Mouse (Mus musculus): ENCODE data around the gene Acta1. TPM values are rescaled to one million over a fixed set of nuclear protein-coding genes. Genes with fewer than 3 reads are reported as not detected.

Acta1 gene
- polyA plus RNA-seq, 1 experiment from 2014 or later, result 18.7 TPM

GRCm38 (mm10) chr8:123882412-123882811 is 12.1 kb downstream of the Acta1 start:
- Histone ChIP-seq H3K9me3 (no peaks in the 10 kb centered on the region), H3K4me3 (replicated peaks) (no peak overlapping the region), H3K9ac (no peak overlapping the region), H3K27ac (no peak overlapping the region), H3K4me2 (no peak overlapping the region), H3K36me3 (no peaks in the 10 kb centered on the region), H3K4me1 (0 out of 2 replicates have a peak, but pooled peaks cover 6% of the 10 kb centered on the region), H3K27me3 (replicated peaks) (peaks cover 6% of the 10 kb centered on the region; the same call in 1 of the 2 replicates)
- no peak for ATAC-seq (ENCODE audit: insufficient read depth, low FRiP score, low read depth)
- WGBS, result 55% methylated on average over 2 of the region's 2 CpGs

- ATAC-seq (ENCODE audit: insufficient read depth, low FRiP score, low read depth), result no peak
- H3K36me3 ChIP-seq, result no peaks in the 10 kb centered on the region
- H3K4me1 ChIP-seq, result 0 out of 2 replicates have a peak, but pooled peaks cover 6% of the 10 kb centered on the region
- H3K9me3 ChIP-seq, result no peaks in the 10 kb centered on the region
- no peaks in the 10 kb centered on the region for H3K27me3 ChIP-seq (replicated peaks)
- no peak overlapping the region for H3K9ac ChIP-seq
- no peak overlapping the region for H3K4me2 ChIP-seq
- H3K27ac ChIP-seq, result no peak overlapping the region
- 31% methylated on average over 4 of the region's 4 CpGs for WGBS
- no peak overlapping the region for H3K4me3 ChIP-seq (replicated peaks)
These were observed 13.7 kb downstream of the Acta1 start for GRCm38 (mm10) chr8:123880821-123881350.

- Histone ChIP-seq H3K4me3 (replicated peaks) (no peak overlapping the region), H3K27me3 (replicated peaks) (no peaks in the 10 kb centered on the region), H3K4me2 (no peak overlapping the region), H3K36me3 (no peaks in the 10 kb centered on the region), H3K9ac (no peak overlapping the region), H3K27ac (no peak overlapping the region), H3K4me1 (0 out of 2 replicates have a peak, but pooled peaks cover 6% of the 10 kb centered on the region), H3K9me3 (no peaks in the 10 kb centered on the region)
- 62% methylated on average over 10 of the region's 10 CpGs for WGBS
- ATAC-seq (ENCODE audit: insufficient read depth, low FRiP score, low read depth), result no peak
These were observed 14.3 kb downstream of the Acta1 start for GRCm38 (mm10) chr8:123880271-123880670.

GRCm38 (mm10) chr8:123877865-123878264 is 16.7 kb downstream of the Acta1 start:
- Histone ChIP-seq H3K4me1 (no peaks in the 10 kb centered on the region), H3K27me3 (replicated peaks) (no peaks in the 10 kb centered on the region), H3K9me3 (no peaks in the 10 kb centered on the region), H3K27ac (no peak overlapping the region), H3K9ac (no peak overlapping the region), H3K4me2 (no peak overlapping the region), H3K36me3 (no peaks in the 10 kb centered on the region), H3K4me3 (replicated peaks) (no peak overlapping the region)
- no peak for ATAC-seq (ENCODE audit: insufficient read depth, low FRiP score, low read depth)
- WGBS, result 39% methylated on average over 2 of the region's 2 CpGs

- H3K27ac ChIP-seq, result no peak overlapping the region
- no peak overlapping the region for H3K9ac ChIP-seq
- no peaks in the 10 kb centered on the region for H3K27me3 ChIP-seq (replicated peaks)
- no peak for ATAC-seq (ENCODE audit: insufficient read depth, low FRiP score, low read depth)
- no peaks in the 10 kb centered on the region for H3K36me3 ChIP-seq
- no peak overlapping the region for H3K4me2 ChIP-seq
- H3K4me1 ChIP-seq, result no peaks in the 10 kb centered on the region
- WGBS, result 72% methylated on average over 11 of the region's 11 CpGs
- H3K9me3 ChIP-seq, result no peaks in the 10 kb centered on the region
- H3K4me3 ChIP-seq (replicated peaks), result no peak overlapping the region
These were observed 20.2 kb downstream of the Acta1 start for GRCm38 (mm10) chr8:123874324-123874723.

GRCm38 (mm10) chr8:123873364-123873763 is 21.2 kb downstream of the Acta1 start:
- no peak overlapping the region for H3K4me3 ChIP-seq (replicated peaks)
- no peak overlapping the region for H3K4me2 ChIP-seq
- H3K4me1 ChIP-seq, result no peaks in the 10 kb centered on the region
- no peaks in the 10 kb centered on the region for H3K27me3 ChIP-seq (replicated peaks)
- H3K27ac ChIP-seq, result no peak overlapping the region
- H3K9me3 ChIP-seq, result no peaks in the 10 kb centered on the region
- no peaks in the 10 kb centered on the region for H3K36me3 ChIP-seq
- no peak overlapping the region for H3K9ac ChIP-seq
- WGBS, result 74% methylated on average over 6 of the region's 6 CpGs
- ATAC-seq (ENCODE audit: insufficient read depth, low FRiP score, low read depth), result no peak

- Histone ChIP-seq H3K9me3 (no peaks in the 10 kb centered on the region), H3K9ac (no peak overlapping the region), H3K4me3 (replicated peaks) (no peak overlapping the region), H3K36me3 (no peaks in the 10 kb centered on the region), H3K4me1 (no peaks in the 10 kb centered on the region), H3K4me2 (no peak overlapping the region), H3K27me3 (replicated peaks) (no peaks in the 10 kb centered on the region), H3K27ac (no peak overlapping the region)
- ATAC-seq (ENCODE audit: insufficient read depth, low FRiP score, low read depth), result no peak
- WGBS, result 74% methylated on average over 9 of the region's 9 CpGs
These were observed 22.5 kb downstream of the Acta1 start for GRCm38 (mm10) chr8:123872048-123872447.

- ATAC-seq (ENCODE audit: insufficient read depth, low FRiP score, low read depth), result no peak
- H3K4me2 ChIP-seq, result no peak overlapping the region
- H3K27me3 ChIP-seq (replicated peaks), result peaks cover 10% of the 10 kb centered on the region; the same call in 1 of the 2 replicates
- no peaks in the 10 kb centered on the region for H3K9me3 ChIP-seq
- no peaks in the 10 kb centered on the region for H3K4me1 ChIP-seq
- no peak overlapping the region for H3K9ac ChIP-seq
- no peaks in the 10 kb centered on the region for H3K36me3 ChIP-seq
- 23% methylated on average over 5 of the region's 5 CpGs for WGBS
- no peak overlapping the region for H3K4me3 ChIP-seq (replicated peaks)
- H3K27ac ChIP-seq, result no peak overlapping the region
These were observed 27.6 kb downstream of the Acta1 start for GRCm38 (mm10) chr8:123866971-123867370.

GRCm38 (mm10) chr8:123865786-123866185 is 28.8 kb downstream of the Acta1 start:
- ATAC-seq (ENCODE audit: insufficient read depth, low FRiP score, low read depth), result no peak
- Histone ChIP-seq H3K4me3 (replicated peaks) (no peak overlapping the region), H3K36me3 (no peaks in the 10 kb centered on the region), H3K27me3 (replicated peaks) (peaks cover 10% of the 10 kb centered on the region; the same call in 1 of the 2 replicates), H3K9me3 (no peaks in the 10 kb centered on the region), H3K27ac (no peak overlapping the region), H3K9ac (no peak overlapping the region), H3K4me1 (no peaks in the 10 kb centered on the region), H3K4me2 (no peak overlapping the region)
- 55% methylated on average over 7 of the region's 7 CpGs for WGBS

- H3K4me1 ChIP-seq, result peaks cover 8% of the 10 kb centered on the region; the same call in 1 of the 2 replicates
- H3K9me3 ChIP-seq, result no peaks in the 10 kb centered on the region
- ATAC-seq (ENCODE audit: insufficient read depth, low FRiP score, low read depth), result no peak
- no peak overlapping the region for H3K9ac ChIP-seq
- H3K27me3 ChIP-seq (replicated peaks), result peaks cover 10% of the 10 kb centered on the region; the same call in 1 of the 2 replicates
- 72% methylated on average over 4 of the region's 4 CpGs for WGBS
- H3K36me3 ChIP-seq, result no peaks in the 10 kb centered on the region
- no peak overlapping the region; the same call in 1 of the 2 replicates for H3K4me2 ChIP-seq
- peak overlapping the region; percentile 96 for H3K4me3 ChIP-seq (replicated peaks)
- H3K27ac ChIP-seq, result no peak overlapping the region
These were observed 34.2 kb downstream of the Acta1 start for GRCm38 (mm10) chr8:123860386-123860785.

- peak; percentile 54 for ATAC-seq (ENCODE audit: insufficient read depth, low FRiP score, low read depth)
- peak within 1 kb of the TSS; percentile 65 for H3K9ac ChIP-seq
- H3K27me3 ChIP-seq (replicated peaks), result peaks cover 10% of the 10 kb centered on the region; the same call in 1 of the 2 replicates
- peak within 1 kb of the TSS; percentile 45; the same call in 1 of the 2 replicates for H3K27ac ChIP-seq
- peaks cover 8% of the 10 kb centered on the region; the same call in 1 of the 2 replicates for H3K4me1 ChIP-seq
- H3K4me3 ChIP-seq (replicated peaks), result peak within 1 kb of the TSS; percentile 96
- H3K9me3 ChIP-seq, result no peaks in the 10 kb centered on the region
- WGBS, result 1% methylated on average over 48 of the region's 48 CpGs
- peak within 1 kb of the TSS; percentile 97 for H3K4me2 ChIP-seq
- no peaks in the 10 kb centered on the region for H3K36me3 ChIP-seq
These were observed 34.8 kb downstream of the Acta1 start, which contains the start of gene Ccsap for GRCm38 (mm10) chr8:123859648-123860259. Ccsap (minus strand) TSS chr8:123860209.

GRCm38 (mm10) chr8:123858941-123859647 is 35.5 kb downstream of the Acta1 start:
- ATAC-seq (ENCODE audit: insufficient read depth, low FRiP score, low read depth), result peak; percentile 98
- Histone ChIP-seq H3K9ac (peak overlapping the region; percentile 65), H3K36me3 (no peaks in the 10 kb centered on the region), H3K9me3 (no peaks in the 10 kb centered on the region), H3K4me3 (replicated peaks) (peak overlapping the region; percentile 96), H3K27ac (peak overlapping the region; percentile 45; the same call in 1 of the 2 replicates), H3K4me2 (peak overlapping the region; percentile 97), H3K27me3 (replicated peaks) (peaks cover 7% of the 10 kb centered on the region; the same call in 1 of the 2 replicates), H3K4me1 (peaks cover 8% of the 10 kb centered on the region; the same call in 1 of the 2 replicates)
- WGBS, result under 1% methylated on average over 74 of the region's 79 CpGs
